Mouse (Mus musculus) forebrain, postnatal 0 days (tissue): ENCODE data around the gene Cep63. TPM values are rescaled to one million over a fixed set of nuclear protein-coding genes. Genes with fewer than 3 reads are reported as not detected.
A peak's percentile ranks its signal among the peaks of the same experiment; 100 is the strongest.

Source experiments
- ATAC-seq: fragments of 200-750 bp; cut with Nextera tagmentation; 2 replicates; pipeline ENCODE4 v1.8.0; 2017; ENCODE audit warnings: mild to moderate bottlenecking, moderate library complexity
- DNase-seq: peaks from one replicate; pipeline ENCODE4 v3.0.0-alpha.2; 2015
- H3K27ac ChIP-seq: fragments of 300-500 bp; sonication (generic); 2 replicates; pipeline ENCODE4 v1.5.1; 2014; ENCODE audit warnings: low read depth, mild to moderate bottlenecking, antibody characterized with exemption, low read length, moderate library complexity, mixed read lengths
- H3K27me3 ChIP-seq: fragments of 300-500 bp; sonication (generic); 2 replicates; pipeline ENCODE4 v1.6.1; 2014; ENCODE audit warnings: mild to moderate bottlenecking, low read length, mixed read lengths; ENCODE audit not compliant: insufficient read depth
- H3K36me3 ChIP-seq: fragments of 300-500 bp; sonication (generic); 2 replicates; pipeline ENCODE4 v1.6.1; 2014; ENCODE audit warnings: mild to moderate bottlenecking, moderate library complexity; ENCODE audit not compliant: insufficient read depth
- H3K4me1 ChIP-seq: fragments of 300-500 bp; sonication (generic); 2 replicates; pipeline ENCODE4 v1.6.1; 2014; ENCODE audit warnings: antibody characterized with exemption; ENCODE audit not compliant: insufficient read depth
- H3K4me2 ChIP-seq: fragments of 300-500 bp; sonication (generic); 2 replicates; pipeline ENCODE4 v1.6.1; 2014; ENCODE audit warnings: low read depth, mild to moderate bottlenecking, moderate library complexity
- H3K4me3 ChIP-seq: fragments of 300-500 bp; sonication (generic); 2 replicates; pipeline ENCODE4 v1.5.1; 2014; ENCODE audit warnings: low read depth, low read length, mixed read lengths
- H3K9ac ChIP-seq: fragments of 300-500 bp; sonication (generic); 2 replicates; pipeline ENCODE4 v1.6.1; 2014; ENCODE audit warnings: mild to moderate bottlenecking
- H3K9me3 ChIP-seq: fragments of 300-500 bp; sonication (generic); 2 replicates; pipeline ENCODE4 v1.6.1; 2016; ENCODE audit warnings: low read length
- CTCF ChIP-seq: sonication (generic); IDR thresholded peaks from 2 replicates; pipeline ENCODE4 v1.5.1; 2016; ENCODE audit warnings: antibody characterized with exemption, control low read depth, low read depth
- WGBS: fragments of 180-500 bp; shearing (Covaris S2); extraction: QIAGEN DNeasy Blood & Tissue Kit; methylation state at CpG from one replicate; pipeline ENCODE4 v1.1.7; 2014; 5-methylcytosine and 5-hydroxymethylcytosine counted together
- polyA plus RNA-seq: library from polyadenylated mRNA; unstranded; fragments of >200 nt; fragmentation: Nextera tagmentation; extraction: Ambion mirVana; gene quantifications from 2 replicates; pipeline ENCODE4 v1.2.1, GENCODE M21; 2015
- total RNA-seq: library from RNA; depleted of rRNA; stranded (reverse); fragments of >200 nt; gene quantifications from 2 replicates; pipeline ENCODE4 v1.2.3, GENCODE M21; 2014; rRNA removed

Gene Cep63
- total RNA-seq (17.5 and 19.5 TPM in 2 replicates), polyA plus RNA-seq (35.9 and 39.3 TPM in 2 replicates)

DNA sequence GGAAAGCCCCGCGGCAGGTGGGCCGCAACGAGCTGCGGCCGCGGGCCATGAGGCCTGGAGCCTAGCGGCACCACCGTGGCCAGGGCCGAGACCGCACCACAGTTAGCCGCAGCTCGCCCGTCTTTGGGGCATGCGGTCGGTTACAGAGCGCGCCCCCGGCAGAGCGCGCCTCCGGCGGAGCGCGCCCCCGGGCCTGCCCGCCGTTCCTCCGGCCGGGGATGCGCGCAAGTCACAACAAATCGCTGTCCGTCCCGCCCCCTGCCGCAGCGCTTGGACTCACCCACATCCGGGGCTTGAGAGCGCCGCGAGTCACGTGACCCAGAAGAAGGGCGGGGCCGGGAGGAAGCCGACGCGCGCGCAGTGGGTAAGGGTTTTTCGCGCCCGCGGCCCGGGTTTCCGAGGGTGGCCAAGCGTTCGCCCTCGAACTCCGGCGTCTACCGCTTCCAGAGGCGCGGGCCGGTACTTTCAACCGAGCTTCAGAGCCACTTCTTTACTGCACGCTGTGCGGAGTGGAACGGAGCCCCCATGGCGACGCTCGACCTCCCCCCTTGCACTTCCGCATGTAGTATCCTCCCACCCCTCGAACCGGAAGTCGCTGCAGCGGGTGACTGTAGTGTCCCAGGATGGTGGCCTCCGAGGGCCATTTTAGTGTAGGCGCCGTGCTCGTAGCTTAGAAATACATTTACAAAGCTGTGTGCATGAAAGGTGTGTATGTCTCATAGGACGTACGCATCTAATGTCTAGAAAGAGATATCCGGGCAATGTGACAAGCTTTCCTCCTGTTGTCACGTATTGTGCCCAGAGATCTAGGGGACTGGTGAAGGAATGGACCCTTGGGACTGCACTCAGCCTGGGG lies at the start of gene Cep63, which contains the start of gene Anapc13:
TSS of gene Cep63 (minus strand) at position 552 of the 856 bp plus-strand sequence.
TSS of gene Anapc13 (plus strand) at position 314 of the 856 bp plus-strand sequence.
- Histone ChIP-seq H3K4me2 (peak within 1 kb of the TSS; percentile 85), H3K9ac (peak within 1 kb of the TSS; percentile 86), H3K4me1 (peaks cover 5% of the 10 kb centered on the region), H3K27me3 (no peaks in the 10 kb centered on the region), H3K4me3 (peak within 1 kb of the TSS; percentile 81), H3K9me3 (no peaks in the 10 kb centered on the region), H3K36me3 (no peaks in the 10 kb centered on the region), H3K27ac (peak within 1 kb of the TSS; percentile 96)
- WGBS: 2% methylated on average over 84 of the region's 84 CpGs
- ATAC-seq: peak; percentile 96
- DNase-seq: peak; percentile 99
- peak; percentile 44 for TF ChIP-seq CTCF

DNA sequence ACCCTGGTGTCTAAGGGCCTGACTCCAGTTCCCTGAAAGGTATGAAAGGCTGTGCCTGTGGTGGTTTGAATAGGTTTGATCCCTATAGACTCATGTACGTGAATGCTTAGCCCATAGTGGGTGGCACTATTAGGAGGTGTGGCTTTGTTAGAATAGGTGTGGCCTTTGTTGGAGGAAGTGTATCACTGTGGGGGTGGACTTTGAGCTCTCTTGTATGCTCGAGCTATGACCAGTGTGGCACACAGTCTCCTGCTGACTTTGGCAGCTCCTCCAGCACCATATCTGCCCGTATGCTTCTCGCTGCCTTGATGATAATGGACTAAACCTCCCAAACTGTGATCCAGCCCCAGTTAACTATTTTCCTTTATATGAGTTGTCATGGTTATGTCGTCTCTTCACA lies 49.6 kb upstream of the Cep63 start:
- DNase-seq (no peak), ATAC-seq (no peak)
- H3K9ac ChIP-seq: no peak overlapping the region
- H3K4me3 ChIP-seq: no peak overlapping the region
- H3K27me3 ChIP-seq: no peaks in the 10 kb centered on the region
- no peaks in the 10 kb centered on the region for H3K9me3 ChIP-seq
- no peak overlapping the region for H3K4me2 ChIP-seq
- no peak for TF ChIP-seq CTCF
- no peaks in the 10 kb centered on the region for H3K4me1 ChIP-seq
- no peak overlapping the region for H3K27ac ChIP-seq
- no peaks in the 10 kb centered on the region for H3K36me3 ChIP-seq
- WGBS: 77% methylated on average over 5 of the region's 5 CpGs

DNA sequence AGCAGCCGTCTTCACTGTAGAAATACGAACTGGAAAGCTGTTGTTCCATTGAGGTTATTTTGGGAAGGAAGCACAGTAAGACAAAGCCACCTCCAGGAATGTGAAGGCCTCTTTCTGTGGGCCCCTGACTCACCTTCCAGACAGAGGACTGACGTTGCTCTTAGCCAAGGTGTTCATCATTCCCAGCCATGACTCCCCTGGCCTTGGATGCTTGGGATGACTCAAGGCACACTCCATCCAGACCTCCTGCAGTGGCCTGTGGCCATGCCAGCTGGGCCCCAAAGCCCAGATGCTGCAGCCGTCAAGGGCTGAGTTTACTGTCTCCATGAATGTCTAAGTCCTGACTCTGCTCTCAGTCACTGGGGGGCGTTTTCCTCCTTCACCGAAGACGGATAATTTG lies 47.0 kb upstream of the Cep63 start:
- Histone ChIP-seq H3K9me3 (no peaks in the 10 kb centered on the region), H3K27me3 (no peaks in the 10 kb centered on the region), H3K27ac (no peak overlapping the region), H3K9ac (no peak overlapping the region), H3K36me3 (no peaks in the 10 kb centered on the region), H3K4me3 (no peak overlapping the region), H3K4me2 (no peak overlapping the region), H3K4me1 (no peaks in the 10 kb centered on the region)
- no peak for TF ChIP-seq CTCF
- no peak for DNase-seq
- no peak for ATAC-seq
- 72% methylated on average over 7 of the region's 7 CpGs for WGBS

DNA sequence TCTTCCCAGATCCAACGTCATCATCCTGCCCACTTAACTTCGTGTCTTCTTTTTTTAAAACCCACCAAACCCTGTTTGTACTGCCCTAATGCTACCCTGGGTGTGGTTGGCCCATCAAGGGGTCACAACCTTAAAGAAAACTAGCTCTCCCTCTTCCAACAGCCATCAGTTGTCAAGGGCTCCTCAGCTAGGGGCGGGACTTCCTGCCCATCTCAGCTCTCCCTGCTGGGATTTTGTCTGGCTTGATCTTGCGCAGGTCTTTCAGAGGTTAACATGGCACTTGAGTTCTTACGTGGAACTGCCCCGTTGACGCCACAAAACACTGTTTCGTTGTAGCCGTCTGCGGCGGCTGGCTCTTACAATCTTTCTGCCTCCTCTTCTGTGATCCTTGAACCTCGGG lies 42.6 kb upstream of the Cep63 start:
- Histone ChIP-seq H3K36me3 (no peaks in the 10 kb centered on the region), H3K27ac (no peak overlapping the region), H3K4me1 (no peaks in the 10 kb centered on the region), H3K27me3 (no peaks in the 10 kb centered on the region), H3K9me3 (no peaks in the 10 kb centered on the region), H3K9ac (no peak overlapping the region), H3K4me2 (no peak overlapping the region), H3K4me3 (no peak overlapping the region)
- 90% methylated on average over 12 of the region's 12 CpGs for WGBS
- no peak for TF ChIP-seq CTCF
- ATAC-seq: no peak
- DNase-seq: no peak

DNA sequence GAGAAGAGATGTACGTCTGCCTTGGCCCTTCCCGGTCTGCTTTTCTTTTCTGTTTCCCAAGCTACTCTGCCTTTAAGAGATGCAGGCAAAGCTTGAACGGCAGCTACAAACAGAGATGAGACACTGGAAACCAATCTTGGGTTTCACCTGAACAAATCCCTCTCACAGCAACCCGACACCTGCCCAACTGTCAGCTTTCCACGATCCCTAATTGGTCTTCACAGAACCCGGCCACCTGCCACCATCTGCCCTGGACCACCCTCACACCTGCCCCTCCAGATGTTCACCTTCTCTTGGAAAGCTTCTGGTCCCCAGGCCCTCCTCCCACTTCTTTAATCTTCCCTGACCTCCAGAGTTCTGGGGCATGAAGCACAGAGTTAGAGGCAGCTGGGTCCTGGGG lies 41.8 kb upstream of the Cep63 start:
- no peak overlapping the region for H3K9ac ChIP-seq
- H3K9me3 ChIP-seq: no peaks in the 10 kb centered on the region
- no peak overlapping the region for H3K4me3 ChIP-seq
- ATAC-seq: no peak
- no peaks in the 10 kb centered on the region for H3K36me3 ChIP-seq
- DNase-seq: no peak
- no peak for TF ChIP-seq CTCF
- H3K27me3 ChIP-seq: no peaks in the 10 kb centered on the region
- no peaks in the 10 kb centered on the region for H3K4me1 ChIP-seq
- H3K4me2 ChIP-seq: no peak overlapping the region
- 36% methylated on average over 6 of the region's 6 CpGs for WGBS
- no peak overlapping the region for H3K27ac ChIP-seq

DNA sequence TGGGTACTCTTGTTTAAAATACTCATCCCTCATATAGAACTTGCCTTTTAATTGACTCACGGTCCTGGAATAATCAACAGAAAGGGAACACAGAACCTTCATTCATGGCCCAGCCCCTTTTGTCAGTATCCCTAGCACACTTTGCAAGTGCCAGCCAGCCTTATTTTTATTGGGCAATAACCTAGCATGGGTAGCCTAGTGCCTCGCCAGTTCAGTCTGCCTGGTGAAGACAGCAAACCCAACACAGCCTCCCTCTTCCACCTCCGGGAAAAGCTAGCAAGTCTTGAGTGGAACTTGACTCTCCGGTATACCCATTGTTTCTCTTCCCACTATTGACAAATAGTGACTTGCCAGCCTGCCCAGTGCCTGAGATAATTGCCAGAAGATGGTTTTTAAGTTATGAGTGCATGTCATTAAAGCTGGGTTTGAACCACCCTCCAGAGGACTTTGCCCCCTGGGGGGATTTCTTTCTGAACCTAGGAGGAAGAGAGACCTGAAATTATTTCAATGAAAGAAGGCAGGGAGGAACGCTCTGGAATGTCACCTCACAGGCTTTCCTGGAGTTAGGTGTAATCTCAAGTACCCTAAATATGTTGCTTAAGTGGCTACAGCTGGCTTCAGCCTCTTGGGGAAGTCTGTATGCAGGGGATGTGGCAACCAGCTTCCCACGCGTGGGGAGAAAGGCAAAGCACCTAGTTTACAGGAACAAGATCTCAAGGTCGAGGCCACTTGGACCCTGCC lies 30.2 kb upstream of the Cep63 start:
- ATAC-seq: no peak
- DNase-seq: no peak
- H3K27me3 ChIP-seq: no peaks in the 10 kb centered on the region

DNA sequence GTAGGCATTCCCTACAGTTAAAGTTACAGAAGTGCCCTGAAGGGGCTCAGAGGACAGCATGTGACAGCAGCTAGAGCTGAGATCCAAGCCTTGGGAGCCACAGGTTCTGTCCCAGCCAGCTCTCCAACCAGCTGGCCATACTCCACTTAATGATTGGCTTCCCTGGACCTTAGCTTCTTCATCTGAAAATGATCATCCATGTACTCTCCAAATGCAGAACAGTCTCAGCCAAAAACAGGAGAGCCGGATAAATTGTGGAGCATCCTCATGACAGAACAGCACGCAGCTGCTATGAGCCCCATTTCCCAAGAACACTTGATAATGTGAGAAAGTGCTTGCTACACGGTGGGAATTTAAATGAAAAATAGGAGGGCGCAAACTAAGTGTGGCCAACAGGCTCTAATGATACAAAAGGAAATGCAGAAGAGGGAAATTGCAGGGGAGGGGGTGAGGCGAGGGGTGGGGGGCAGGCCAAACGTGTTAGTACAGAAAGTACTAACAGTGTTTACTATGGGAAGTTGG lies 24.9 kb upstream of the Cep63 start:
- no peak for ATAC-seq
- 21% methylated on average over 6 of the region's 6 CpGs for WGBS
- Histone ChIP-seq H3K4me2 (no peak overlapping the region), H3K4me1 (peaks cover 13% of the 10 kb centered on the region; the same call in 1 of the 2 replicates), H3K36me3 (no peaks in the 10 kb centered on the region), H3K4me3 (no peak overlapping the region), H3K9ac (no peak overlapping the region), H3K27ac (no peak overlapping the region), H3K27me3 (no peaks in the 10 kb centered on the region), H3K9me3 (no peaks in the 10 kb centered on the region)
- no peak for TF ChIP-seq CTCF
- DNase-seq: no peak

More for the DNA sequence above, 30.2 kb upstream of the Cep63 start:
- Histone ChIP-seq H3K27ac (no peak overlapping the region), H3K4me2 (no peak overlapping the region), H3K4me3 (no peak overlapping the region), H3K9me3 (no peaks in the 10 kb centered on the region), H3K36me3 (no peaks in the 10 kb centered on the region), H3K4me1 (no peaks in the 10 kb centered on the region), H3K9ac (no peak overlapping the region)
- TF ChIP-seq CTCF: no peak
- 72% methylated on average over 8 of the region's 8 CpGs for WGBS
